Mouse (Mus musculus): ENCODE data around the gene Grk3. TPM values are rescaled to one million over a fixed set of nuclear protein-coding genes. Genes with fewer than 3 reads are reported as not detected.

The Grk3 gene
- total RNA-seq, 4 experiments from 2014 or later, result 5.0 to 7.0 (median 5.4) TPM

DNA sequence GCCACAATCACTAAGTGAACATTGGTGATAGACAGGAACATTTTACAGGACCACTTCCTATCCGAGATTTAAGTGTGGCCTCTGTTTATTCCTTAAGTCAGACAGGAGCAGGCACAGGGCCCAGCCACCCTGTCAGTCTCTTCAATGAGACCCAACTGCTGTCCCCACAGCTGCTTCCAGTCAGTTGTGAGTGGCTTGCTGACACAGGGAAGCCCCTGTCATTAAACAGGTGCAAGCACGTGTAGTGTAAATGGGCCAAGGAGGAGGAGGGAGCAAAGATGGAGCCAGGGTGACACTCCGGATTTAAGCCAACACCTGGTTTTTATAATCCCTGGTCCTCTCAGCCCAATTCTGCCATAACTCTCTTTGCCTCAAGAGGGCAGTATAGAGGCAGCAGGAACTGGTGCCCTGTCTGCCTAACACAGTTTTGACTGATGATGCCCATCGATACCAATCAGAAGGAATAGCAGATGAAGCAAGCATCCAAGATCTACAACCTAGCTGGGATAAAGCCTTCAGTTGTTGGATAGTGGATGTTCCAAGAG, 138.7 kb downstream of the Grk3 start:
- DNase-seq (ENCODE audit: low spot score in 2 of 2), result no peak

DNA sequence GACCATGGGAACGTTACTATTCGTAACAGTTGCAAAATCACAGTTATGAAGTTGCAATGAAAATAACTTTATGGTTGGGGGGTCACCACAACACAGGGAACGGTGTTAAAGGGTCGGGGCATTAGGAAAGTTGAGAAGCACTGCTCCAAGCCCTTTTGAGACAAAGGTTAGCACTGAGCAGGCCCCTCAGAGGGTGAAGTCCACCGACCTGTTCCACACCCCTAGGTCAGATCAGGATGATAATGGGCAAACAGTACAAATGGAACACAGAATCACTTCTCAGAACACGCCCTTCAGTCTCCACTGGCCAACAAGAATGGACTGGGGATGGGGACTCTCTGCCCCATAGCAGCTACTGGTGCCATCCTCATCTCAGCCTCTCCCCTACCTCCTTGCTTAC, 142.6 kb downstream of the Grk3 start:
- no peak for DNase-seq (ENCODE audit: low spot score in 2 of 2)

DNA sequence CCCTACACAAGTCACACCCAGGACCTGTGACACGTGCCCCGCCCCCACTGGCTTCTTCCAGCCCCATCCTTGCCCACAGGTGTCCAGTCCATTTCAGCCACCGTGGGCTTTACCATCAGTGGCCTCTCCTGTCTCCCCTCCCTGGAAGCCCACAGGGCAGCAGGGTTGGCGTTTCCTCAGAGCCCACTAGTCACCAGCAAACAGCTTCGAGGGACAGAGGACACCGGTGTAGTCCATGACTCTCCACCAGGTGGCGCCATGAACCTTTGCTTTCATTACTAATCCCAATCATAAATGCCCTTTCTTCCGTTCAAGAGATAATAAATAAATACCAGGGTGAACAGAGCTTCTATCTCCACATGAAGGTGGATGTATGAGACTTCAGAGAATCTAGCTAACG, 144.9 kb downstream of the Grk3 start:
- DNase-seq (ENCODE audit: low spot score in 2 of 2), result peak; percentile 55 to 56

DNA sequence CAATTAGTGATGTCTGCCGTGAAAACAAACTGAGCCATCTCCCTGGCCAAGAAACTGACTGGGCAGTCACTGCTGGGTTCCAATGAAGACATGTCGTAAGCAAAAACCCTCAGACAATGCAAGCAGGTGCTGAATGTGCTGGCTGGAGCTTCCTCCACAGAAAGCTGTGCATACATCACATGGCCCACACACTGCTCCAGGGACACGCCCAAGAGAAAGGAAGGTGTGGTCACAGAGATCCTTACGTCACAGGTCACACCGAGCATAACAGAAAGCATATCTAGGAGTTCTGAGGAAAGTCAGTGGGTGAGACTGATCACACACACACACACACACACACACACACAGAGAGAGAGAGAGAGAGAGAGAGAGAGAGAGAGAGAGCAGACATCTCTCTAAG, 147.0 kb downstream of the Grk3 start:
- DNase-seq (ENCODE audit: low spot score in 2 of 2), result no peak

DNA sequence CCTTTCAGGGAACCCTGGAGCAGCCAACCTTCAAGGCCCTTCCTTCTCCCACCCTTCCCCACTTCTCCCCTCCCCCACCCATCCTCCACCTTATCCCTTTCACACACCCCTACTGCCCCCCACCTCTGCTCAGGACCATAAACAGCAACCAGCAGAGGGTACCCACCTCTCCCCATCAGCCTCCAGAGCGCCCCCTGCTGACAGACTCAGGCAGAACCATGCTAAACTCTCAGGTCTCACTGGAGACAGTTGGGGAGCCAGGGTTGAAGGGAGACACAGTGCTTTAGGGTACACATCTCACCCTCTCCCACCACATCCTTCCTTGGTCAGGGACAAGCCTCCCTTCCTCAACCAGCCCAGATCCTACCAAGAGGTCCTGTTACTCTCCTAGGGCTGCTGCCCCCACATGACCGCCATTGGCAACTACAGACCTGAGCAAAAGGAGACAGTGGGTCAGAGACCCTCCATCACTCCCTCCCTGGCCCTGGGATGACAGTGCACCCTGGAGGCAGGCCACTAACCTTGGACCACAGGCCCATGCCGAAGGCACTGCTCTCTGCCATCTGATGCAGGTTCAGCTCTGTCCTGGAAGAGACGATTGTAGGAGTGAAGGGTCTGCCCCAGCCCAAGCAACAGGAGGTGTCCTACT, 150.7 kb downstream of the Grk3 start:
- DNase-seq (ENCODE audit: low spot score in 2 of 2), result no peak

Other genes with a start within 250 kb of the Grk3 start
- gene Myo18b, start 119.4 kb downstream of the Grk3 start, total RNA-seq (2022), result 100 to 1,000 TPM; 340 to 389 (median 350) TPM
- not detected for gene Crybb2, start 54.3 kb upstream of the Grk3 start, total RNA-seq (2022)
- under 1 TPM in 2 of 4 experiments, not detected in 2; 0.41 to 0.83 TPM for gene Crybb3, start 65.8 kb upstream of the Grk3 start, total RNA-seq (2022)
- gene 2900026A02Rik, start 205.4 kb upstream of the Grk3 start, total RNA-seq (2022), result 10 to 100 TPM; 21.3 to 26.3 (median 23.9) TPM
- not detected for gene Tmem211, start 211.1 kb upstream of the Grk3 start, total RNA-seq (2022)

Data from gastrocnemius, adult 8-10 months (tissue).